Mouse (Mus musculus): Measurements from ENCODE around the gene Rsph14. TPM values are rescaled to one million over a fixed set of nuclear protein-coding genes. Genes with fewer than 3 reads are reported as not detected.
A peak's percentile ranks its signal among the peaks of the same experiment; 100 is the strongest.

Rsph14 gene
- total RNA-seq, 2 experiments from 2014 or later, result 1.1 TPM; not detected in 1

- DNase-seq, result no peak
These were observed 99.9 kb downstream of the Rsph14 start for GRCm38 (mm10) chr10:74932487-74932886.

- no peak for DNase-seq
These were observed 100.8 kb downstream of the Rsph14 start for GRCm38 (mm10) chr10:74931631-74932030.

GRCm38 (mm10) chr10:74930541-74930940, 101.8 kb downstream of the Rsph14 start:
- DNase-seq, result no peak

GRCm38 (mm10) chr10:74929578-74929977, 102.8 kb downstream of the Rsph14 start:
- DNase-seq, result no peak

DNA sequence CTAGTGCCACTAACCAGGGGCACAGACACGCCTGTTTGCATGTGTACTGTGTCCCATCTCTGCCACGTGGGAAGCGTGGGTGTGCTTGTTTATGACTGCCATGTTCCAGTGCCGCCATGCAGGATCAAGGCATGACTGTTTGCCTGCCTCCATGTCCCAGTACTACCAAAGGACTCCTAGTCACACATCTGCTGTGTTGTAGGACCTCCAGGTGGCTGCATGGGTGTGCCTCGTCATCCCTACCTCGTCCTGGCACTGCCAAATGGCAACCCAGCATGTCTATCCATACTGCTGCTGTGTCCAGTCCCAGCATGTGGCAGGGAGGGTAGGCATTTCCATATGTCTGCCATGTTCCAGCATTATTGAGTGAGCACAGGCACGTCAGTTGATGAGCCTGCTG, 104.1 kb downstream of the Rsph14 start:
- no peak for DNase-seq

DNA sequence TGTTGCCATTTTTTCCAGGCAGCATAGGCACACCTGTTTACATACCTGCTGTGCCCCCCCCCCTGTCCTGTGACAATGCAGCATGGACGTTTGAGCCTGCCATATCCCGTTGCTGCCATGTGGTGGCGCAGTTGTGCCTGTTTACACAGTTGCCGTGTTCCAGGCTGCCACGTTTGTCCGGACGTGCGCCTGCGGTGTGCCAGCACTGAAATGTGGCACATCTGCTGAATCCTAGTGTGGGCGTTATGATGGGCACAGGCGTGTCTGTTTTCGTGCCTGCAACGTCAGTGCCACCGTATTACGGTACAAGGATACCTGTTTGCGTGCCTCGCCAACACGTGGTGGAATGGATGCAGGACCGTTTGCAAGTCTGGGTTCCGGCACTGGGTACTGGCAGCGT, 107.1 kb downstream of the Rsph14 start:
- peak; percentile 62 to 64 for DNase-seq

GRCm38 (mm10) chr10:74924274-74924673, 108.1 kb downstream of the Rsph14 start:
- DNase-seq, result no peak

- peak; percentile 64 to 65 for DNase-seq
These were observed 109.6 kb downstream of the Rsph14 start for GRCm38 (mm10) chr10:74922763-74923162.

DNA sequence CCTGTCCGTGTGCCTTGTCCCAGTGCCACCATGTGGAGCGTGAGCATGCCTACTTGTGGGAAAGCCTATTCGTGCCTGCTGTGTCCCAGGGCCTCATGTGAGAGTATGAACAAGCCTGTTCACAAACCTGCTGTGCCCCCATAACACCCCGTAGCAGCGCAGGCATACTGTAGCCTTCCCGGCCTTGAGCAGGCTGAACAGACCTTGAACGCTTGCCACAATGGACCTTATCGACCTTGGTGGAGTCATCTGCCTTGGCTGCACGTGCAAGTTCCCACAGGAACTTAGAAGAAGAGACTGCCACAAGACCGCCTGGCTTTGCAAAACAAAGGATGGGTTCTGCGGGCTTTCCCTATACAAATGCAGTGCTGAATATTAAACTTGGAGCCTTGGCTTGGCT, 110.8 kb downstream of the Rsph14 start:
- DNase-seq, result no peak

- DNase-seq, result no peak
These were observed 111.4 kb downstream of the Rsph14 start for GRCm38 (mm10) chr10:74920853-74921567.

- DNase-seq, result no peak
These were observed 113.1 kb downstream of the Rsph14 start for GRCm38 (mm10) chr10:74919277-74919676.

DNA sequence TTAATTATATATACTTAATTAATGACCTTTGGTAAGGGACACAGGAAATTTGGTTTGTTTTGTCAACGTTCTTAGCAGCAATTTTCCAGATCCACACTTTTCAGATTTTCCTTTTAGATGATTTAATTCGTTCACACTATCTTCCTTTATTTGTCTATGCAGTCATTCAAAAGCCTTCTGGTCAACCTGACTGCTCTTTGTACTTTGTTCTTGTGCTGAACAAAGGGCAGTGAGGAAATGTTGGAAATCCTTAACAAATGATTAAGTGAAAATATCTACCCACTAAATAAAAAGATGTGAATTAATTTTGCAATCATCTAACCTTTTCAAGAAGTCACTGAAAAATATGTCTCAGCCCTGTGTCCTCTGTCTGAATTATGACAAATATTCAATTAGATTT, 124.0 kb downstream of the Rsph14 start:
- DNase-seq, result no peak

Other genes starting within 250 kb of the Rsph14 start
- 100 to 1,000 TPM; 106 to 108 TPM for gene Gnaz, start 65.4 kb downstream of the Rsph14 start, total RNA-seq (2021)
- gene Rab36, start 4.5 kb upstream of the Rsph14 start, total RNA-seq (2021), result 10 to 100 TPM; 30.4 to 32.2 TPM
- 100 to 1,000 TPM; 121 to 133 TPM for gene Bcr, start 28.0 kb upstream of the Rsph14 start, total RNA-seq (2021)
- gene Specc1l, start 179.5 kb upstream of the Rsph14 start, total RNA-seq (2021), result 10 to 100 TPM; 40.9 to 48.0 TPM

Data from layer of hippocampus, postnatal 36 days (tissue).